ENCODE assay signal across 8 mouse cellular contexts in genomic region chr19:29047334-29048170, GRCm38 (mm10). TPM values are rescaled to one million over a fixed set of nuclear protein-coding genes. Genes with fewer than 3 reads are reported as not detected.
DNase-seq lines count a peak whose midpoint lies in the region; ATAC-seq and TF ChIP-seq lines count a peak whose summit lies in the region.

Gene Ak3 (minus strand): TSS chr19:29047961.

- peak within 1 kb of the TSS; percentile 89 for H3K9ac ChIP-seq in embryonic facial prominence, embryonic 13.5 days
- H3K9ac ChIP-seq in limb, embryonic 11.5 days (ENCODE audit: low read length): peak within 1 kb of the TSS; percentile 97
- H3K9ac ChIP-seq in midbrain, embryonic 12.5 days (replicated peaks): peak within 1 kb of the TSS; percentile 85

- peak within 1 kb of the TSS; percentile 90 for H3K27ac ChIP-seq in embryonic facial prominence, embryonic 13.5 days
- H3K27ac ChIP-seq in limb, embryonic 11.5 days (replicated peaks; ENCODE audit: low read depth, low read length): peak within 1 kb of the TSS; percentile 86
- peak within 1 kb of the TSS; percentile 84 for H3K27ac ChIP-seq in midbrain, embryonic 12.5 days (replicated peaks)
- peak within 1 kb of the TSS; percentile 90 for H3K27ac ChIP-seq in small intestine, adult 2 months (ENCODE audit: insufficient read depth, low read depth, low read length)

- H3K9me3 ChIP-seq in embryonic facial prominence, embryonic 13.5 days: no peaks in the 10 kb centered on the region
- no peaks in the 10 kb centered on the region for H3K9me3 ChIP-seq in limb, embryonic 11.5 days (ENCODE audit: control insufficient read depth, low read length)
- H3K9me3 ChIP-seq in midbrain, embryonic 12.5 days: no peaks in the 10 kb centered on the region

- WGBS in embryonic facial prominence, embryonic 13.5 days: under 1% methylated on average over 59 of the region's 68 CpGs
- under 1% methylated on average over 59 of the region's 68 CpGs for WGBS in limb, embryonic 11.5 days
- under 1% methylated on average over 68 of the region's 68 CpGs for WGBS in midbrain, embryonic 12.5 days
- under 1% methylated on average over 68 of the region's 68 CpGs for WGBS in small intestine, adult 2 months

- H3K4me2 ChIP-seq in embryonic facial prominence, embryonic 13.5 days: peak within 1 kb of the TSS; percentile 72
- H3K4me2 ChIP-seq in limb, embryonic 11.5 days (ENCODE audit: low read depth, severe bottlenecking): peak within 1 kb of the TSS; percentile 71
- H3K4me2 ChIP-seq in midbrain, embryonic 12.5 days (replicated peaks): peak within 1 kb of the TSS; percentile 63

- no peaks in the 10 kb centered on the region for H3K27me3 ChIP-seq in embryonic facial prominence, embryonic 13.5 days
- H3K27me3 ChIP-seq in limb, embryonic 11.5 days (ENCODE audit: control insufficient read depth, insufficient read depth, low read length): no peaks in the 10 kb centered on the region
- no peaks in the 10 kb centered on the region for H3K27me3 ChIP-seq in midbrain, embryonic 12.5 days
- no peaks in the 10 kb centered on the region for H3K27me3 ChIP-seq in small intestine, adult 2 months (ENCODE audit: control insufficient read depth, insufficient read depth, low read length)

- ATAC-seq in embryonic facial prominence, embryonic 13.5 days (ENCODE audit: insufficient number of reproducible peaks, insufficient read depth, low FRiP score, low TSS enrichment, low read depth): peak; percentile 83
- ATAC-seq in limb, embryonic 11.5 days (ENCODE audit: insufficient number of reproducible peaks, low FRiP score, low TSS enrichment, low read depth): peak; percentile 89
- ATAC-seq in midbrain, embryonic 12.5 days (ENCODE audit: low FRiP score, low read depth): peak; percentile 91

- TF ChIP-seq POLR2A in small intestine, adult 2 months (IDR thresholded peaks at IDR 0.05; ENCODE audit: low read depth, low read length): peak; percentile 78; the same call in 1 of the 2 replicates

- peaks cover 37% of the 10 kb centered on the region for H3K4me1 ChIP-seq in embryonic facial prominence, embryonic 13.5 days
- 0 out of 2 replicates have a peak, but pooled peaks cover 4% of the 10 kb centered on the region for H3K4me1 ChIP-seq in limb, embryonic 11.5 days (ENCODE audit: control insufficient read depth, insufficient read depth, low read length)
- H3K4me1 ChIP-seq in midbrain, embryonic 12.5 days: peaks cover 34% of the 10 kb centered on the region
- H3K4me1 ChIP-seq in small intestine, adult 2 months (ENCODE audit: control insufficient read depth, insufficient read depth, insufficient read length, low read length): peaks cover 8% of the 10 kb centered on the region; the same call in 1 of the 2 replicates

- H3K4me3 ChIP-seq in embryonic facial prominence, embryonic 13.5 days: peak within 1 kb of the TSS; percentile 89
- peak within 1 kb of the TSS; percentile 82 for H3K4me3 ChIP-seq in limb, embryonic 11.5 days (ENCODE audit: low read depth, low read length)
- H3K4me3 ChIP-seq in midbrain, embryonic 12.5 days: peak within 1 kb of the TSS; percentile 80
- peak within 1 kb of the TSS; percentile 99 for H3K4me3 ChIP-seq in small intestine, adult 2 months (ENCODE audit: low read depth, low read length)

- H3K36me3 ChIP-seq in embryonic facial prominence, embryonic 13.5 days: no peaks in the 10 kb centered on the region
- H3K36me3 ChIP-seq in limb, embryonic 11.5 days (ENCODE audit: control insufficient read depth, insufficient read depth, low read length): no peaks in the 10 kb centered on the region
- H3K36me3 ChIP-seq in midbrain, embryonic 12.5 days: no peaks in the 10 kb centered on the region
- H3K36me3 ChIP-seq in small intestine, adult 2 months (ENCODE audit: control insufficient read depth, insufficient read depth, low read length): no peaks in the 10 kb centered on the region

- DNase-seq in 3134 (ENCODE audit: extremely low read depth, insufficient read length, low spot score): peak; percentile 86
- DNase-seq in adrenal gland, postnatal 25 days: peak; percentile 83
- DNase-seq in heart, adult 18-20 months: peak; percentile 84 to 90
- peak; percentile 87 for DNase-seq in kidney, adult 18-20 months
- DNase-seq in limb, embryonic 11.5 days (ENCODE audit: low spot score): peak; percentile 79

- TF ChIP-seq CTCF in small intestine, adult 2 months (IDR thresholded peaks at IDR 0.05; ENCODE audit: extremely low read depth, insufficient read length, insufficient replicate concordance, low read depth, low read length): no peak

RNA-seq across cellular contexts. Expression of gene Ak3, which starts in this region (rescaled TPM):
- 240 and 253 TPM in 2 replicates for total RNA-seq in adrenal gland, postnatal 25 days (2021)
- 68.8 and 72.8 TPM in 2 replicates for polyA plus RNA-seq in embryonic facial prominence, embryonic 13.5 days (2015; fragmentation: Nextera tagmentation; extraction: Ambion mirVana)
- 10 to 100 TPM; 90.8 TPM for total RNA-seq in heart, adult 18-20 months (2021)
- polyA plus RNA-seq in limb, embryonic 11.5 days (2014; fragmentation: Nextera tagmentation; extraction: Ambion mirVana): 87.3 and 87.8 TPM in 2 replicates
- polyA plus RNA-seq in midbrain, embryonic 12.5 days (2016; fragmentation: Nextera tagmentation; extraction: Ambion mirVana): 77.2 and 78.0 TPM in 2 replicates
- 96.9 and 124 TPM in 2 replicates for polyA plus RNA-seq in small intestine, adult 2 months (2012; rRNA removed)

Comparison
In these comparisons a context has a peak if more than half of its experiments do, and no peak if none do; other contexts are left out.
1. Peak in every context shown above with its lines: DNase-seq, ATAC-seq, H3K4me3 ChIP-seq and H3K27ac ChIP-seq.